Mouse (Mus musculus): ENCODE measurements around the gene Kidins220.
A peak's percentile ranks its signal among the peaks of the same experiment; 100 is the strongest.

- TF ChIP-seq CTCF (IDR thresholded peaks at IDR 0.05; ENCODE audit: extremely low read depth, insufficient read depth, low read length) (peak; percentile 90), POLR2A (IDR thresholded peaks at IDR 0.05; ENCODE audit: extremely low read depth, insufficient read depth, low read length) (no peak)
Measured at GRCm38 (mm10) chr12:25092027-25092704, 117.4 kb downstream of the Kidins220 start.

All from cortical plate, adult 2 months (tissue).